Mouse (Mus musculus) ovary, postnatal 36 days (tissue): ENCODE data around the gene Gm10153.
"Not testable (repeated sequence)": the region's sequence is repeated elsewhere in the genome, so short reads cannot be mapped to it uniquely, and the experiment has no call there.

ENCODE experiments used
- DNase-seq: peaks from one replicate; pipeline ENCODE4 v3.0.0; 2022; ENCODE audit warnings: low spot score, mixed read lengths

Gm10153 gene

DNA sequence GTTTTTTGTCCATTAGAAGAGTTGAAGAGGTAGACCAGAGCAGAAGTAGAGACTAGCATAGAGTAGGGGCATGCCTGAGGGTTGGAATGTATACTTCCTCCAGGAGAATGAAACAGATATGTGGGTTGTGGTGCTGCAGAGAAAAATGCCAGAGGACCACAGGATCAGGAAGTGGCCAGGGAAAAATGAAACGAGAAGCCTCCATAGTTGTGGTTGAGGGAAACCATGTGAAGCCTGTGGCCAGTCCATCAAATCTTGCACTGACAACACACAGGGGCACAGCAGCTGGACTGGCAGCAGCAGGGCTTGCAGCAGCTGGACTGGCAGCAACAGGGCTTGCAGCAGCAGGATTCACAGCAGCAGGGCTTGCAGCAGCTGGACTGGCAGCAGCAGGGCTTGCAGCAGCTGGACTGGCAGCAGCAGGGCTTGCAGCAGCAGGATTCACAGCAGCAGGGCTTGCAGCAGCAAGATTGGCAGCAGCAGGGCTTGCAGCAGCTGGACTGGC, 46.6 kb downstream of the Gm10153 start:
- not testable (repeated sequence) for DNase-seq

DNA sequence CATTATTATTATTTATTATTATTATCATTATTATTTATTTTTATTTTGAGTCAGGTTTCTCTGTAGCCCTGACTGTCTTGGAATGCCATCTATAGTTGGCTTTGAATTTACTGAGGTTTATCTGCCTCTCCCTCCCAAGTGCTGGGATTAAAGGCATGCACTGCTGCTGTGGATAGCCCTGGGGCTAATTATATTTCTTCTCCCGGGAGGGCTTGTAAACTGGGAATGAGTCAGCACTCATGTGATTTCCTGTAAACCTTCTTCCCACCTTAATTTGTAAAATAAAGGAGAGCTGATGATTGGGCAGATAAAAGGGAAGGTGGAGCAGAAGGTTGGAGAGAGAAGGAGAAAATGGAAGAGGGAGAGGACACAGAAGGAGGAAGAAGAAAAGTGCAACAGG, 49.5 kb downstream of the Gm10153 start:
- no peak for DNase-seq
